Mouse (Mus musculus) gastrocnemius, adult 2 months (tissue): ENCODE measurements at regions not wholly inside any gene's neighbourhood (a gene's known extent, or its start where the extent isn't known, plus 50 kb on each side); places are given as distances from the start of the nearest gene placed in this dataset.

ENCODE experiments used
- DNase-seq: peaks from one replicate; pipeline ENCODE4 v3.0.0; 2022
- H3K27ac ChIP-seq: fragments of 200-600 bp; 2 replicates; pipeline ENCODE4 v1.8.1; 2022; ENCODE audit warnings: mild to moderate bottlenecking
- H3K4me3 ChIP-seq: fragments of 200-600 bp; 2 replicates; pipeline ENCODE4 v1.8.1; 2022; ENCODE audit warnings: mild to moderate bottlenecking, moderate library complexity
- CTCF ChIP-seq: fragments of 200-600 bp; IDR thresholded peaks from 2 replicates; pipeline ENCODE4 v1.8.1; 2022; ENCODE audit warnings: antibody characterized with exemption, mild to moderate bottlenecking, moderate library complexity
- intact Hi-C: fragments of 180-260 bp; cut with DNase I; formaldehyde crosslinking; loops from one replicate; pipeline ENCODE4 v1.15.1; 2025

GRCm38 (mm10) chr10:21793641-21794040 lies 88.3 kb upstream of the Sgk1 start:
- DNase-seq = no peak
- H3K4me3 ChIP-seq = no peak overlapping the region
- no peak for TF ChIP-seq CTCF
- no peak overlapping the region for H3K27ac ChIP-seq
- intact Hi-C loops = loop anchor here (5.0 kb wide), 1 partner anchor 64 kb away; no protein-coding TSS in a partner anchor

GRCm38 (mm10) chr10:21796386-21796785 lies 85.6 kb upstream of the Sgk1 start:
- no peak for TF ChIP-seq CTCF
- no peak for DNase-seq
- no peak overlapping the region for H3K4me3 ChIP-seq
- intact Hi-C loops = no loop called here
- no peak overlapping the region for H3K27ac ChIP-seq

DNA sequence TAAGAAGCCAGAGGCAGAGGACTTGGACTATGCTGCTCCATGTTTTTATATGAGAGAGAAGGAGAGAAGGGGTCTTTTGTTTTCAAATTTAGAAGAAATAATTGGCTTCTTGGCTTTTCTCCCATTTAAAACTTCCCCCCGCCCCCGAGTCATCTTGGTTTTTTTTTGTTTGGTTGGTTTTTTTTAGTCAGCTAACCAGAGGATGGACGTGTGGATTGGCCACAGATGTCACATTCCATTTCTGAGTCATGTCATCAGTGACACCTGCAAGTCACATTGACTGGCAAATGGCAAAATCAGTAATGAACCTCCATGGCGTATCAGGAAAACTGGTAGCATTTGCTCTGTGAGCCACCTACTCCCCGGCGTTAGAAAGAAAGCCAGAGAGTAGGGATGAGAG lies 83.9 kb upstream of the Sgk1 start:
- intact Hi-C loops = no loop called here
- DNase-seq = no peak

GRCm38 (mm10) chr10:21801556-21801955 lies 80.4 kb upstream of the Sgk1 start:
- no peak overlapping the region for H3K4me3 ChIP-seq
- no peak for TF ChIP-seq CTCF
- DNase-seq = no peak
- no peak overlapping the region; the same call in 1 of the 2 replicates for H3K27ac ChIP-seq
- intact Hi-C loops = no loop called here

More for the DNA sequence above, 83.9 kb upstream of the Sgk1 start:
- Histone ChIP-seq H3K4me3 (no peak overlapping the region), H3K27ac (no peak overlapping the region)
- TF ChIP-seq CTCF = no peak

GRCm38 (mm10) chr10:21803184-21803583 lies 78.8 kb upstream of the Sgk1 start:
- intact Hi-C loops = no loop called here
- TF ChIP-seq CTCF = no peak
- no peak for DNase-seq
- Histone ChIP-seq H3K27ac (no peak overlapping the region), H3K4me3 (no peak overlapping the region)

GRCm38 (mm10) chr10:21804761-21805160 lies 77.2 kb upstream of the Sgk1 start:
- Histone ChIP-seq H3K4me3 (no peak overlapping the region), H3K27ac (no peak overlapping the region)
- TF ChIP-seq CTCF = no peak
- intact Hi-C loops = no loop called here
- DNase-seq = no peak

GRCm38 (mm10) chr10:21805606-21806005 lies 76.4 kb upstream of the Sgk1 start:
- no peak overlapping the region for H3K27ac ChIP-seq
- DNase-seq = no peak
- intact Hi-C loops = no loop called here
- no peak for TF ChIP-seq CTCF
- no peak overlapping the region for H3K4me3 ChIP-seq

DNA sequence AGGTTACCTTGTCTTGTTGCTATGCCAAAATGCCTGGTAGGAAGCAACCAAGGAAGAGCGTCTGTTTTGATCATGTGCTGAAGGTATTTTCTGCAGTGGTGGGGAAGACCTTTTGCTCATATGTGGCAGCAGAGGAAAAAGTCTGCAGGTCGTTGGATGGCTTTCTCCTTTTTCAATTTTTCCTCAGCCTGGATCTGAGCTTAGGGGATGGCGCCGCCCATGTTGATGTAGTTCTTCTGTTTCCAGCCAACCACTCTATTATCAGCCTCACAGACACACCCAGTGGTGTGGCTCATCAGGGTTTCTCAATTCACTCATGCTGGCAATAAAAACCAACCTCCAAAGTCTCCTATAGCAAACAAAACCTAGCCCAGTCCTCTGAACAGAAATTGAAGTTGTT lies 75.3 kb upstream of the Sgk1 start:
- Histone ChIP-seq H3K27ac (no peak overlapping the region), H3K4me3 (no peak overlapping the region)
- intact Hi-C loops = no loop called here
- no peak for DNase-seq
- no peak for TF ChIP-seq CTCF

- no peak for TF ChIP-seq CTCF
- Histone ChIP-seq H3K27ac (no peak overlapping the region), H3K4me3 (no peak overlapping the region)
- no peak for DNase-seq
- intact Hi-C loops = no loop called here
These were observed 62.3 kb upstream of the Sgk1 start for GRCm38 (mm10) chr10:21819686-21820085.

- DNase-seq = no peak
- intact Hi-C loops = no loop called here
- TF ChIP-seq CTCF = no peak
- Histone ChIP-seq H3K27ac (no peak overlapping the region), H3K4me3 (no peak overlapping the region)
These were observed 60.6 kb upstream of the Sgk1 start for GRCm38 (mm10) chr10:21821421-21821820.

DNA sequence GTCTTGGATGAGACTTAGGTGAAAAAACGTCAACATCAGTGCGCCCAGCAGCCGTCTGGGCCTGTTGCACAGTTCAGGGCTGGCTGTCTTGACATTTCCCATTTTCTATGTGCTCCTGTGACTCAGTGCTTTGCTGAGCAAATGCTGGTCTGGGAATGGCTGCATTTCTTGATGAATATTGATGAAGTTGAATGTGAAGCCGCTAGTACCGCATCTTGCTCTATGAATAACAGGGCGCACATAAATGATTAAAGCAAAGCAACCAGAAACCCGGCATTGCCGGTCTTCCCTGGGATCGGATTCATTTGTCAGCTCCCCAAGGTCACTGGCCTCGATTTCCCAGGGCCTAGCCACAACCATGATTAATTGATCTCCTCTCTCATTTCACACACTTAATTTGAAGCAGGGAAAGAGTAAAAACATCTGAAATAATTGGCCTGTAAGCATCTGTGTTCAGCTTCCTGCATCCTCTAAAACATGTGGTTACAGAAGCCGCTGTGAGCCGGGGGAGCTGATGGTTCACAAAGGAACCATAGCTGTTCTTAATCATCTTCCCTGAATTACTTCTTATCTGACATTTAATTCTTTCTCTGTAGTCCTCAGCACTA lies 57.5 kb upstream of the Sgk1 start:
- intact Hi-C loops = no loop called here
- Histone ChIP-seq H3K4me3 (no peak overlapping the region), H3K27ac (no peak overlapping the region)
- TF ChIP-seq CTCF = no peak
- no peak for DNase-seq

GRCm38 (mm10) chr10:21826793-21827504 lies 55.0 kb upstream of the Sgk1 start:
- Histone ChIP-seq H3K27ac (no peak overlapping the region), H3K4me3 (no peak overlapping the region)
- intact Hi-C loops = no loop called here
- no peak for DNase-seq
- TF ChIP-seq CTCF = no peak

- intact Hi-C loops = no loop called here
- no peak for TF ChIP-seq CTCF
- DNase-seq = no peak
- Histone ChIP-seq H3K4me3 (no peak overlapping the region), H3K27ac (no peak overlapping the region)
These were observed 54.5 kb upstream of the Sgk1 start for GRCm38 (mm10) chr10:21827505-21827844.

- H3K27ac ChIP-seq = no peak overlapping the region
- intact Hi-C loops = no loop called here
- H3K4me3 ChIP-seq = no peak overlapping the region
- TF ChIP-seq CTCF = no peak
- DNase-seq = no peak
These were observed 53.4 kb upstream of the Sgk1 start for GRCm38 (mm10) chr10:21828432-21829061.
